ENCODE assay signal across 9 mouse cellular contexts in the genomic region with DNA sequence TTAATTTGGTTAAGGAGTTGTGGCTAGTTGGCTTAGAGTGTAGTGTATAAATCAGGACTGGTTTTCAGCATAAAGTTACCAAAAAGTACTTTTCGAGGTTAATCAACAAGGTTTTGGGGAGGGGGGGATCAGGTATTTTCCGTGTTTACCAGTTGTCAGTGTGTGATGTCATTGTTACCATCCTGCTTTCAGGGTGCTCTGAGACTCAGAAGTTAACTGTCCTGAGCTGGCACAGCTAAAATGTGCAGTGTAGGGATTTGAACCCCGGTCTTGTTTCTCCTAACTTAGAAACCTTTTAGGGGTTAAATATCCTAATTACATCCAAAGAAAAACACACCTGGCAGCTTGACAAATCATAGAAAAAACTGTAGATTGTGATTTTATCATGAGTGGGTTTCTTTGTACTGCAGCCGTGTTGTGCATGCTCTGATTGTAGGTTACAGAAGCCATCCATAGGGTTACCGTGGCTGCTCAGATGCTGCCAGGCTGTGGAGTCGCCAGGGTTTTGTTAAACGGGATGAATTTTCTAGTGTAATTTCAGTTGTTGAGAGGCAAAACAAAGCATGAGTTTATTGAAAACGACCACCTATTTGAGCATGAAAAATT. TPM values are rescaled to one million over a fixed set of nuclear protein-coding genes. Genes with fewer than 3 reads are reported as not detected.
DNase-seq lines count a peak whose midpoint lies in the region; ATAC-seq and TF ChIP-seq lines count a peak whose summit lies in the region.
"Had no signal": no experiment of that assay in that cellular context is flagged by ENCODE, and none has a peak within 500 bp of the region (broad histone marks: within the 10 kb centered on the region; RNA-seq: fewer than 3 reads in every experiment).

No protein-coding gene starts in this region.

- no peaks in the 10 kb centered on the region for H3K9me3 ChIP-seq in lung, postnatal 0 days (ENCODE audit: low read length)
- no peaks in the 10 kb centered on the region for H3K9me3 ChIP-seq in hindbrain, postnatal 0 days (ENCODE audit: low read length)
- no peaks in the 10 kb centered on the region for H3K9me3 ChIP-seq in neural tube, embryonic 13.5 days

- no peak for TF ChIP-seq EP300 in lung, postnatal 0 days (IDR thresholded peaks at IDR 0.05)

- no peak for ATAC-seq in lung, postnatal 0 days
- 0 out of 2 replicates have a peak, but pooled peaks have one; percentile 57 for ATAC-seq in hindbrain, postnatal 0 days
- peak; percentile 79 for ATAC-seq in neural tube, embryonic 13.5 days (ENCODE audit: low read depth)
- ATAC-seq in megakaryocyte-erythroid progenitor cell, adult 5-6 weeks (replicated peaks; ENCODE audit: low FRiP score, low TSS enrichment, poor library complexity, severe bottlenecking), result no peak

- H3K36me3 ChIP-seq in lung, postnatal 0 days (ENCODE audit: insufficient read depth, low read length), result peaks cover 27% of the 10 kb centered on the region
- H3K36me3 ChIP-seq in hindbrain, postnatal 0 days (ENCODE audit: insufficient read depth, low read length), result peaks cover 4% of the 10 kb centered on the region; the same call in 1 of the 2 replicates
- peaks cover 14% of the 10 kb centered on the region for H3K36me3 ChIP-seq in neural tube, embryonic 13.5 days

- no peaks in the 10 kb centered on the region for H3K27me3 ChIP-seq in lung, postnatal 0 days (replicated peaks; ENCODE audit: insufficient read depth, low read length)
- no peaks in the 10 kb centered on the region for H3K27me3 ChIP-seq in hindbrain, postnatal 0 days (ENCODE audit: insufficient read depth, low read length)
- H3K27me3 ChIP-seq in neural tube, embryonic 13.5 days, result no peaks in the 10 kb centered on the region

- H3K4me3 ChIP-seq in lung, postnatal 0 days (ENCODE audit: low read depth, low read length), result 0 out of 2 replicates have a peak overlapping the region, but pooled peaks have one; percentile 12
- H3K4me3 ChIP-seq in hindbrain, postnatal 0 days (ENCODE audit: low read length), result peak overlapping the region; percentile 43
- H3K4me3 ChIP-seq in neural tube, embryonic 13.5 days, result peak overlapping the region; percentile 45

- peak overlapping the region; percentile 33 for H3K27ac ChIP-seq in lung, postnatal 0 days (ENCODE audit: low read length)
- H3K27ac ChIP-seq in hindbrain, postnatal 0 days, result peak overlapping the region; percentile 87
- peak overlapping the region; percentile 95 for H3K27ac ChIP-seq in neural tube, embryonic 13.5 days (replicated peaks)
- H3K27ac ChIP-seq: liver, embryonic 14.5 days had no signal

- WGBS in lung, postnatal 0 days, result 50% methylated on average over 8 of the region's 8 CpGs
- WGBS in hindbrain, postnatal 0 days, result 29% methylated on average over 8 of the region's 8 CpGs
- WGBS in neural tube, embryonic 13.5 days, result 40% methylated on average over 8 of the region's 8 CpGs

- no peaks in the 10 kb centered on the region for H3K4me1 ChIP-seq in lung, postnatal 0 days (ENCODE audit: insufficient read depth, low read depth, low read length)
- H3K4me1 ChIP-seq in hindbrain, postnatal 0 days (ENCODE audit: insufficient read depth, low read length), result 0 out of 2 replicates have a peak, but pooled peaks cover 6% of the 10 kb centered on the region
- H3K4me1 ChIP-seq in neural tube, embryonic 13.5 days (replicated peaks), result peaks cover 43% of the 10 kb centered on the region

- no peak overlapping the region for H3K9ac ChIP-seq in lung, postnatal 0 days (replicated peaks; ENCODE audit: low read depth)
- H3K9ac ChIP-seq in hindbrain, postnatal 0 days (replicated peaks; ENCODE audit: low read length), result peak overlapping the region; percentile 53; the same call in 1 of the 2 replicates
- H3K9ac ChIP-seq in neural tube, embryonic 13.5 days, result peak overlapping the region; percentile 71
- H3K9ac ChIP-seq: liver, embryonic 14.5 days had no signal

- peak overlapping the region; percentile 40; the same call in 1 of the 2 replicates for H3K4me2 ChIP-seq in lung, postnatal 0 days (replicated peaks; ENCODE audit: low read depth, low read length)
- H3K4me2 ChIP-seq in hindbrain, postnatal 0 days (ENCODE audit: low read depth, low read length), result peak overlapping the region; percentile 54
- peak overlapping the region; percentile 58 for H3K4me2 ChIP-seq in neural tube, embryonic 13.5 days

- DNase-seq in cerebellum, adult 11-12 months, result peak; percentile 24
- DNase-seq in cerebellum, postnatal 4 days (ENCODE audit: low spot score in 2 of 2), result no peak
- no peak for DNase-seq in lung, postnatal 0 days (ENCODE audit: low spot score)
- DNase-seq in lung, postnatal 10 days, result no peak
- peak; percentile 38 for DNase-seq in hindbrain, postnatal 0 days (ENCODE audit: low spot score)
- DNase-seq in urinary bladder, postnatal 14 days (ENCODE audit: low spot score), result no peak

- no peak for TF ChIP-seq CTCF in lung, postnatal 0 days (IDR thresholded peaks at IDR 0.05)
- no peak for TF ChIP-seq CTCF in hindbrain, postnatal 0 days (IDR thresholded peaks at IDR 0.05; ENCODE audit: low read depth)

RNA-seq across cellular contexts. Expression of gene Arid4a, which starts 31.8 kb away (rescaled TPM):
- polyA plus RNA-seq in lung, postnatal 0 days (2015; fragmentation: Nextera tagmentation; extraction: Ambion mirVana), result 42.9 and 45.1 TPM in 2 replicates
- 4.7 and 7.1 TPM in 2 replicates for total RNA-seq in hindbrain, postnatal 0 days (2014; rRNA removed)
- 32.7 and 41.4 TPM in 2 replicates for polyA plus RNA-seq in hindbrain, postnatal 0 days (2015; fragmentation: Nextera tagmentation; extraction: Ambion mirVana)
- polyA plus RNA-seq in neural tube, embryonic 13.5 days (2015; fragmentation: Nextera tagmentation; extraction: Ambion mirVana), result 44.2 and 45.8 TPM in 2 replicates
- 23.4 and 36.3 TPM in 2 replicates for total RNA-seq in megakaryocyte-erythroid progenitor cell, adult 5-6 weeks (2014; fragmentation: Nextera tagmentation)
- 58.0 and 58.9 TPM in 2 replicates for total RNA-seq in megakaryocyte-erythroid progenitor cell, adult 5-6 weeks (2017)

Comparison
In these comparisons a context has a peak if more than half of its experiments do, and no peak if none do; other contexts are left out.
1. DNase-seq: peak in cerebellum, adult 11-12 months (single experiment) and hindbrain, postnatal 0 days (single experiment); none in cerebellum, postnatal 4 days (0 of 2), lung, postnatal 0 days (single experiment), lung, postnatal 10 days (single experiment) and urinary bladder, postnatal 14 days (single experiment).
2. ATAC-seq: peak in hindbrain, postnatal 0 days (single experiment) and neural tube, embryonic 13.5 days (single experiment); none in lung, postnatal 0 days (single experiment) and megakaryocyte-erythroid progenitor cell, adult 5-6 weeks (single experiment).
3. H3K27ac ChIP-seq: peak in every context shown above with its lines; median percentile 95 in neural tube, embryonic 13.5 days; 87 in hindbrain, postnatal 0 days; 33 in lung, postnatal 0 days.
4. Peak in every context shown above with its lines, with median percentiles within 50 percentile points of each other: H3K4me2 ChIP-seq and H3K4me3 ChIP-seq.